Mouse (Mus musculus) frontal cortex, postnatal 14 days (tissue): ENCODE measurements around the gene Hspa1b.
"Not testable (repeated sequence)": the region's sequence is repeated elsewhere in the genome, so short reads cannot be mapped to it uniquely, and the experiment has no call there.

ENCODE experiments used
- DNase-seq, 2 experiments: peaks; one replicate each; pipeline ENCODE4 v3.0.0; 2022; ENCODE audit warnings: low spot score in 2 of 2

The Hspa1b gene

DNA sequence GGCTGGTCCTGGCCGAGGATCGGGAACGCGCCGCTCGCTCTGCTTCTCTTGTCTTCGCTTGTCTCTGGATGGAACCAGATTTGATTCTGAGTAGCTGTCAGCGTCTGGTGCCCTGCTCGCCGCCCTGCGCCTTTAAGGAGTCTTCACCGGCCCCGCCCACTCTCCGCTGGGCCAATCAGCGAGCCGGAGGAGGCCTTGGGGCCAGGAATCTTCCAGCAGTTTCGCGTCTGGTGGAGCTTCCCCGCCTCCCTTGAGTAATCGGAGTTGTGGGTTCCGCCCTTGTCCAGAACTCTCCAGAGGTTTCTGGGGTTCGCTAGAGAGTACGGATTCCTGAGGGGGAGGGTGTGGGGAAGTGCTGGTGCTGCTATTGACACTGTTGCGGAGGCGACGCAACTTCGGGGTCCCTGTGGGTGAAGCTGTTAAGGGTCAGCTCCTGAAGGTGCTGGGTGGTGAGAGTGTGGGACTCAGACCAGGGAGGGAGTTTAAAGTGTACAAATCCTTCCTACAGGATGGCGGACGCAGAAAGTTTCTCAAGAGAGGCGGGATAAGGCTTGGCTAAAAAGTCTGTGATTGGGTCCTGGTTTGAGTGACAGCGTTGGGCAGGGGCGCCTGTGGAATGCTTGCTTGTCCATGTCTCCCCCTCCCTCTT is at the start of gene Hspa1b:
Hspa1b (minus strand) TSS at position 109 of the 649 bp plus-strand sequence.
- DNase-seq, result peak; percentile 68 to 71

- DNase-seq, result no peak
Measured at GRCm38 (mm10) chr17:35007387-35007991, 48.5 kb upstream of the Hspa1b start.

DNA sequence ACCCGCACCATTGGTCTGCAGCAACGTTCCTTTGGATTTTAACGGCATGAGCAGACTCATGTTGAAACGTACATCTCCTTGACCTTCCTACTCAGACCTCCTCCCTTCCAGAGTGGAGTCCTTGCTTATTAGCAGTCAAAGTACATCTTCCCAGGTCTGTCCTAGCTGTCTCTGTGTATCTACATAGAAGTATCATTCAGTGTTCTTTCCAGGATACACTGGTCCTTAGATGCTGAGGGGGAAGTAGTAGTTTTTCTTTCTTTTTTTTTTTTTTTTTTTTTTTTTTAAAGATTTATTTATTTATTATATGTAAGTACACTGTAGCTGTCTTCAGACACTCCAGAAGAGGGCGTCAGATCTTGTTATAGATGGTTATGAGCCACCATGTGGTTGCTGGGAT is 46.9 kb upstream of the Hspa1b start:
- not testable (repeated sequence) for DNase-seq

DNA sequence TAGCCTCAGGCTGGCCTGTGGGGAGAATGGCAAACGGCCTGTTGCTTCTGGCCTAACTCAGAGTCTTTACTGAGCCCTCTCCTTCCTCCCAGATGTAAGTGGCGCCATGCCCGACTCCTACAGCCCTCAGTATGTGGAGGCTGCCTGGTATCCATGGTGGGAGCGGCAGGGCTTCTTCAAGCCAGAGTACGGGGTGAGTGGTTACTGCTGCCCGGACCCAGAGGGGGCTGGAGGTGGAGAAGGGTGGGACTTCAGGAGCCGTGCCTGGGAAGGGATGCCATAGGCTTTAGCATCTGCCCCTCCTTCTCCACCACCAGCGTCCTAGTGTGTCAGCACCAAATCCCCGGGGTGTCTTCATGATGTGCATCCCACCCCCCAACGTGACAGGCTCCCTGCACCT is 46.1 kb upstream of the Hspa1b start:
- no peak for DNase-seq

DNA sequence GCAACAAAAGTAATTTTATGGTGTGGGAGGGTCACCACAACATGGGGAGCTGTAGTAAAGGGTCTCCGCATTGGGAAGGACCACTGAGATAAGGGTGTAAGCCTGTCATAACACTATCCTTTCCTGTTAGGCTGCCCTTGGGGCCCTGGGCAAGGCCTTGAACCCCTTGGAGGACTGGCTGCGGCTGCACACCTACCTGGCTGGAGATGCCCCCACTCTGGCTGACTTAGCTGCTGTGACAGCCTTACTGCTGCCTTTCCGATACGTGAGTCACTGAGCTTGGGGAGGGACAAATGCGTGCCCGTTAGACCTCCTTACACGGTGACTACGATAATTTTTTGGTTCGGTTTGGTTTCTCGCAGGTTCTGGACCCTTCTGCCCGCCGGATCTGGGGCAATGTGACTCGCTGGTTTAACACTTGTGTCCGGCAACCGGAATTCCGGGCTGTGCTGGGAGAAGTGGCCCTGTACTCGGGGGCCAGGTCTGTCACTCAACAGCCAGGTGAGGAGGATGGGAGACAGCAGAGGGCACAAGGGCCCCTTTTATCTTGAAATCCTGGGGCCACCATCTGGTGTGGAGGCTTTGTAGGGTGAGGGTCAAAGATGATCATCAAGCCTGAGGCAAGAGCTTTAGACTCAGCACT is 45.2 kb upstream of the Hspa1b start:
- DNase-seq, result no peak

DNA sequence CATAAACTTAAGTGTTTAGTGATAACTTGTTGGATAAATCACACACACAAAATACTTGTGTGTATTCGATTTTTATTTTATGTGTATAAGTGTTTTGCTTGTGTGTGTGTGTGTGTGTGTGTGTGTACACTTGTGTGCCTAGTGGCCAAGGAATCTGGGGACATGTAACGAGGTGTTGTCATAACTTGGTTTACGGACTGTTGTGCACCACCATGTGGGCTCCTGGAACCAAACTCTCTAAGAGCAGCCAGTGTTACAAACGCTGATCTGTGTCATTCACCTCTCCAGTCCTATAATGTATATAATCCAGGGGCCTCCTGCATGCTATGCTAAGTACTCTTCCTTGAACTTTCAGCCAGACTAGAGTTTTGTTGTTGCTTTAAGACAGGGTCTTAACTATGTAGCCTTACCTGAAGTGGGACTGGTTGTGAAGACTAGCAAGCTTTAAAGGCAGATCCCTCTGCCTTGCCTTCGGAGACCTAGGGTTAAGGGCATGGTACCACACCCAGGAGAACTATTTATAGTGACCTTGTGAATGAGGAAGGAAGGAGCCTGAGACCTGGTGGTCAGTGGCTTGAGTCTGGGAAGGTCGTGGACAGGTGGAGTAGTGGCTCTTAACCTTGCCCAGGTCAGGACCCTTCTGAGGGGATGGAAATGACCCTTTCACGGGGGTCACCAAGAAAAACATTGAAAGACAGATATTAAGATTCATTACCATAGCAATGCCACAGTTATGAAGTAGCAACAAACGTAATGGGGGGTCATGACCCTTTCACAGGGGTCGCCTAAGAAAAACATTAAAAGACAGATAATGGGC is 44.2 kb upstream of the Hspa1b start:
- no peak for DNase-seq

GRCm38 (mm10) chr17:35002153-35002865 is 43.3 kb upstream of the Hspa1b start:
- DNase-seq, result no peak

GRCm38 (mm10) chr17:35001452-35002152 is 42.6 kb upstream of the Hspa1b start:
- DNase-seq, result no peak

DNA sequence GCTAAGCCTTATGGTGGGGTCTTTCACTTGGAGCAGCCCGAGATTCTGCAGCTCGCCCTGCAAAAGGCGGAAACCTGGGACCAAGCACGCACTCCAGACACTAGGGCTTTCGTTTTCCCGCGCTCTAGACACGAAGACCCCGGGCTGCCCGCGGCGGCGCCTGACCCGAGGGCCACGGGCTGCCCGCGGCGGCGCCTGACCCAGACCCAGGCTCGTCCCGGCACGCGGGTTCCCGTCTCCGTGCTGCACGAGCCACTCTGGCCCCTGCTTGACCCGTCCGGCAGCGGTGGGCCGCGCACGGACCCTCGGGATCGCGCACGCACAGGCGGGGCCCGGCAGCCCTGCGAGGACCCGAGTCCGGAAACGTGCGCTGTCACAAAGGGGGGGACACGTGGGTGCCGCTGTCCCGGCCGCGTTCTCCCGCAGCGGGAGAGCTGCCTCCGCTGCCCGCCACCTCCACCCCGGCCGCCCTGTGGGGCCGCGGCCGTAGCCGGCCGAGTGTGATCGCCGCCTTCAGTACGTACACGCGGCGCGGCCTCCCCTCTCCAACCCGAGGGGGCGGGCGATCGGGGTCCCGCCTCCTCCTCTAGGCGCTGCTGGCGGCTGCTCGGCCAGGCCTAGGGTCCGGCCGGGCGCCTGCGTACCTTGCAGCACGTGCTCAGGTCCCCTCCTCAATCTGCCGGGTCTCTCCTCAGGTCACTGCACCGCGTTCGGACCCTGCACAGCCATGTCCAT is 41.8 kb upstream of the Hspa1b start, which contains the start of gene Vars:
Vars (plus strand) TSS at position 271 of the 735 bp plus-strand sequence.
- DNase-seq, result peak; percentile 70 to 74

GRCm38 (mm10) chr17:34999871-35000716 is 41.1 kb upstream of the Hspa1b start:
- not testable (repeated sequence) for DNase-seq

GRCm38 (mm10) chr17:34998526-34999430 is 39.7 kb upstream of the Hspa1b start:
- DNase-seq, result no peak

- DNase-seq, result no peak
Measured at GRCm38 (mm10) chr17:34997142-34997483, 38.1 kb upstream of the Hspa1b start.

GRCm38 (mm10) chr17:34996411-34997141 is 37.5 kb upstream of the Hspa1b start:
- DNase-seq, result no peak

GRCm38 (mm10) chr17:34995927-34996326 is 36.9 kb upstream of the Hspa1b start:
- not testable (repeated sequence) for DNase-seq

DNA sequence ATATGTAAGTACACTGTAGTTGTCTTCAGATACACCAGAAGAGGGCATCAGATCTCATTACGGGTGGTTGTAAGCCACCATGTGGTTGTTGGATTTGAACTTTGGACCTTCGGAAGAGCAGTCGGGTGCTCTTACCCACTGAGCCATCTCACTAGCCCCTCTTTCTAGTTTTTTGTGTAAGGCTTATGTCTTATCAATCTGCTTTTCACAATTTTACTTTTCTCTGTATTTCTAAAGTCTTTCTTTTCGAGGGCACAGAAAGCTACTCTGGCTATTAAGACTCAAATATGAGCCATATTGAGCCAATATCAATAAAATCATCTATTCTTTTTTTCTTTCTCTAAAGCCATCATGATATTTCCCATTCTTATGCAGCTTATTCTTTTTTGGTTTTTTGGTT is 36.2 kb upstream of the Hspa1b start:
- DNase-seq, result not testable (repeated sequence)

GRCm38 (mm10) chr17:34994751-34995150 is 35.7 kb upstream of the Hspa1b start:
- no peak for DNase-seq

GRCm38 (mm10) chr17:34984218-34984617 is 25.2 kb upstream of the Hspa1b start:
- no peak for DNase-seq

- no peak for DNase-seq
Measured at GRCm38 (mm10) chr17:34982328-34982727, 23.3 kb upstream of the Hspa1b start.
